Mouse (Mus musculus) ES-E14 (cell line): Measurements from ENCODE around the gene Wnk2. TPM values are rescaled to one million over a fixed set of nuclear protein-coding genes. Genes with fewer than 3 reads are reported as not detected.

Experiments
- DNase-seq: peaks from one replicate; pipeline ENCODE4 v3.0.0-alpha.2; 2013; ENCODE audit warnings: low read depth, low spot score
- H3K27ac ChIP-seq: 2 replicates; pipeline ENCODE4 v1.5.1; 2012; ENCODE audit warnings: low read depth, mild to moderate bottlenecking, low read length, moderate library complexity, mixed read lengths; ENCODE audit not compliant: poor library complexity, insufficient read depth, severe bottlenecking
- H3K36me3 ChIP-seq: 2 replicates; pipeline ENCODE4 v1.6.1; 2012; ENCODE audit warnings: mild to moderate bottlenecking, low read length, moderate library complexity, mixed read lengths; ENCODE audit not compliant: control insufficient read depth, poor library complexity, insufficient read depth, severe bottlenecking
- H3K4me1 ChIP-seq, 2 experiments: fragments of 150-350 bp in 1 of 2; sonication (generic) in 1 of 2; 2 replicates each; pipeline ENCODE4 v1.6.1; 2012; ENCODE audit warnings: low read length in 2 of 2, mild to moderate bottlenecking in 1 of 2, mixed read lengths in 1 of 2; ENCODE audit not compliant: control insufficient read depth in 2 of 2, insufficient read depth in 2 of 2, poor library complexity in 1 of 2
- H3K4me3 ChIP-seq, 2 experiments: fragments of 150-350 bp in 1 of 2; sonication (generic) in 1 of 2; 2 replicates each; pipeline ENCODE4 v1.5.1; 2012; ENCODE audit warnings: low read length in 2 of 2, low read depth in 1 of 2, mild to moderate bottlenecking in 1 of 2, mixed read lengths in 1 of 2; ENCODE audit not compliant: insufficient read depth in 1 of 2, poor library complexity in 1 of 2, severe bottlenecking in 1 of 2
- H3K9ac ChIP-seq: 2 replicates; pipeline ENCODE4 v1.6.1; 2012; ENCODE audit warnings: low read depth, mild to moderate bottlenecking, low read length, mixed read lengths; ENCODE audit not compliant: poor library complexity, insufficient read depth, severe bottlenecking
- H3K9me3 ChIP-seq: fragments of 150-350 bp; sonication (generic); 2 replicates; pipeline ENCODE4 v1.6.1; 2012; ENCODE audit warnings: low read depth, mild to moderate bottlenecking, low read length; ENCODE audit not compliant: control insufficient read depth, insufficient read depth
- CHD2 ChIP-seq: IDR thresholded peaks from 2 replicates; pipeline ENCODE4 v1.6.1; 2014; ENCODE audit warnings: mild to moderate bottlenecking, low read depth, low read length, inconsistent platforms
- HCFC1 ChIP-seq: IDR thresholded peaks from 2 replicates; pipeline ENCODE4 v1.6.1; 2012; ENCODE audit warnings: low read length, inconsistent platforms, borderline replicate concordance; ENCODE audit not compliant: insufficient read depth
- MAFK ChIP-seq: IDR thresholded peaks from 2 replicates; pipeline ENCODE4 v1.6.1; 2014; ENCODE audit warnings: mild to moderate bottlenecking, low read depth, low read length, inconsistent platforms; ENCODE audit not compliant: insufficient read depth
- ZC3H11A ChIP-seq: IDR thresholded peaks from 2 replicates; pipeline ENCODE4 v1.6.1; 2012; ENCODE audit warnings: low read depth, mild to moderate bottlenecking, inconsistent platforms, low read length, borderline replicate concordance
- ZNF384 ChIP-seq: IDR thresholded peaks from 2 replicates; pipeline ENCODE4 v1.6.1; 2012; ENCODE audit warnings: low read depth, low read length, inconsistent platforms
- in situ Hi-C, 2 experiments: fragments of 600-800 bp; cut with MboI; formaldehyde crosslinking; loops; one replicate each; pipeline ENCODE4 v1.15.1; 2025; ENCODE audit warnings: low sequenced_read_pairs in 2 of 2, inconsistent platforms in 1 of 2; ENCODE audit not compliant: unreplicated experiment in 2 of 2
- total RNA-seq: library from RNA; depleted of rRNA; stranded (reverse); fragments of 300-350 nt; gene quantifications from 2 replicates; pipeline ENCODE4 v1.2.3, GENCODE M21; 2012

Gene Wnk2
- total RNA-seq, 1 experiment: 1.6 TPM

- Histone ChIP-seq H3K9me3 (no peaks in the 10 kb centered on the region), H3K36me3 (no peaks in the 10 kb centered on the region), H3K4me1 (peaks cover 0 to 4% of the 10 kb centered on the region in 2 experiments; a peak in 1 of 4 replicates), H3K4me3 (no peak overlapping the region), H3K9ac (no peak overlapping the region), H3K27ac (no peak overlapping the region)
- no peak for DNase-seq
- in situ Hi-C loops: no loop called here
- TF ChIP-seq CHD2 (no peak), ZC3H11A (no peak), HCFC1 (no peak), MAFK (no peak), ZNF384 (no peak)
These were observed 16.4 kb downstream of the Wnk2 start for GRCm38 (mm10) chr13:49131342-49131855.

GRCm38 (mm10) chr13:49129845-49130244, 18.0 kb downstream of the Wnk2 start:
- Histone ChIP-seq H3K4me3 (no peak overlapping the region), H3K4me1 (peaks cover 0 to 4% of the 10 kb centered on the region in 2 experiments; a peak in 1 of 4 replicates), H3K9ac (no peak overlapping the region), H3K36me3 (no peaks in the 10 kb centered on the region), H3K27ac (no peak overlapping the region), H3K9me3 (no peaks in the 10 kb centered on the region)
- TF ChIP-seq HCFC1 (no peak), ZC3H11A (no peak), CHD2 (no peak), MAFK (no peak), ZNF384 (no peak)
- DNase-seq: no peak
- in situ Hi-C loops: no loop called here

- no peaks in the 10 kb centered on the region for H3K36me3 ChIP-seq
- no peak overlapping the region for H3K27ac ChIP-seq
- H3K9me3 ChIP-seq: no peaks in the 10 kb centered on the region
- H3K4me3 ChIP-seq: no peak overlapping the region
- DNase-seq: no peak
- in situ Hi-C loops: no loop called here
- TF ChIP-seq CHD2: no peak
- no peak for TF ChIP-seq ZC3H11A
- peaks cover 0 to 4% of the 10 kb centered on the region in 2 experiments; a peak in 1 of 4 replicates for H3K4me1 ChIP-seq
- no peak overlapping the region for H3K9ac ChIP-seq
These were observed 18.7 kb downstream of the Wnk2 start for GRCm38 (mm10) chr13:49129154-49129553.

- Histone ChIP-seq H3K9ac (no peak overlapping the region), H3K27ac (no peak overlapping the region), H3K36me3 (no peaks in the 10 kb centered on the region), H3K4me3 (no peak overlapping the region), H3K9me3 (no peaks in the 10 kb centered on the region), H3K4me1 (peaks cover 0 to 4% of the 10 kb centered on the region in 2 experiments; a peak in 1 of 4 replicates)
- no peak for DNase-seq
- TF ChIP-seq ZNF384 (no peak), HCFC1 (no peak), CHD2 (no peak), ZC3H11A (no peak)
- in situ Hi-C loops: no loop called here
These were observed 19.8 kb downstream of the Wnk2 start for GRCm38 (mm10) chr13:49127844-49128631.
